Mouse (Mus musculus): ENCODE data around the gene Lifr.

DNA sequence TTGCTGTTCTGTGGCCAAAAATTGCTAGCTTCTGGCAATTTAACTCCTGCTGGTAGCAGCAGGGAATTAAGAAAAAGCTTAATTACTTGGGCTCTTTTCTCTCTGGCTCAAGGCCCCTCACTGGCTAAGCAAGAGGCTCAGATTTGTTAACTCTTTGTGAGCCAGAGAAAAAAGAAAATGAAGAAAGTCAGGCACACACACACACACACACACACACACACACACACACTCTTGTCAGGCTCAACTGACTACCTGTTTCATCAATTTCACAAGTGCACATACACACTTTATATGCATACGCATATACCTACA is 27.8 kb upstream of the Lifr start:
- TF ChIP-seq POLR2A (IDR thresholded peaks at IDR 0.05; ENCODE audit: low read depth, low read length) (no peak), CTCF (IDR thresholded peaks at IDR 0.05; ENCODE audit: borderline replicate concordance, insufficient read depth, low read length) (no peak)

Data from embryonic fibroblast, embryonic 13.5 days (primary cell).